Mouse (Mus musculus): ENCODE results near the gene Phc1.

DNA sequence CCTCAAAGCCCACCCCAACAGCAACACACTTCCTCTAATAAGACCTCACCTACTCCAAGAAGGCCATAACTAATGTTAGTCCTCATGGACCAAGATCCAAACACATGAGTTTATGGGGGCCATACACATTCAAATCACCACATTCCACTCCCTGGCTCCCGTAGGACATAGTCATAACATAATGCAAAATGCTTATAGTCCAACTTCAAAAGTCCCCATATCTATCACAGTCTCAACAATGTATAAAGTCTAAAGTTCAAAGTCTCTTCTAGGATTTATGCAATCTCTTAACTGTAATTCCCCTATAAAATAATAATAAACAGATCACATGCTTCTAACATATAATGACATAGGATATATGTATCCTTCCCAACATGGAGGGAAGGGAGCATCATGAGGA is 16.7 kb upstream of the Phc1 start:
- no peak for TF ChIP-seq CTCF (IDR thresholded peaks at IDR 0.05; ENCODE audit: extremely low read depth, insufficient read length, insufficient replicate concordance, low read depth, low read length)
- TF ChIP-seq POLR2A (IDR thresholded peaks at IDR 0.05; ENCODE audit: low read depth, low read length): no peak
